Mouse (Mus musculus) ES-Bruce4 (cell line): ENCODE data around the gene Atg10.

Source experiments
- CTCF ChIP-seq: IDR thresholded peaks from one replicate; pipeline ENCODE4 v1.8.1; 2011; ENCODE audit warnings: low read depth, low read length
- EP300 ChIP-seq: IDR thresholded peaks from 2 replicates; pipeline ENCODE4 v1.6.1; 2011; ENCODE audit warnings: low read depth, low read length; ENCODE audit not compliant: insufficient read depth
- POLR2A ChIP-seq: IDR thresholded peaks from one replicate; pipeline ENCODE4 v1.8.1; 2011; ENCODE audit warnings: low read length; ENCODE audit not compliant: insufficient read depth

DNA sequence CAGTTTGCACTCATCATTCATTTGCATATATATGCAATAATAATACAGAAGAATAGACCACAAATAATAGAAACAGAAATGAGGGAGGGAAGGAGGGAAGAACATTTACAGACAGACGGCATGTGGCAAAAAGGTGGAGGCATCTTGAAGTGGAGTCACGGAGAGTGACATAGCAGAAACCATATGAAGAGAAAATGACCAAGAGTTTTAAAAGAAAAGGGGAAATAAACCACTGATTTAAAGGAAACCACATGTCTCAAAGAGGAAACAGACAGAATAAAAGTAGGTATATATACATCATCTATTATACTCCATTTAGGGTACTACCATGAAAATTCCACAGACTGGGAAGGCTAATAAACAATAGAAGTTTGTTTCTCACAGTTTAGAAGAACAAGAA is 239.7 kb downstream of the Atg10 start:
- no peak for TF ChIP-seq CTCF
- no peak for TF ChIP-seq POLR2A
- no peak for TF ChIP-seq EP300
